Mouse (Mus musculus) spleen, adult 18-20 months (tissue): ENCODE results near the gene Zmym5.
"Not testable (repeated sequence)": the region's sequence is repeated elsewhere in the genome, so short reads cannot be mapped to it uniquely, and the experiment has no call there.

Experiments used
- DNase-seq, 2 experiments: peaks; one replicate each; pipeline ENCODE4 v3.0.0; 2022; ENCODE audit warnings: mixed read lengths in 2 of 2

The Zmym5 gene

GRCm38 (mm10) chr14:56776571-56777238 lies 34.8 kb downstream of the Zmym5 start:
- peak in 1 of 2 experiments; percentile 11 for DNase-seq

GRCm38 (mm10) chr14:56775416-56775815 lies 36.1 kb downstream of the Zmym5 start:
- DNase-seq: no peak

GRCm38 (mm10) chr14:56766438-56766837 lies 45.1 kb downstream of the Zmym5 start:
- DNase-seq: not testable (repeated sequence)

- not testable (repeated sequence) for DNase-seq
These were observed 46.4 kb downstream of the Zmym5 start for GRCm38 (mm10) chr14:56765117-56765516.

GRCm38 (mm10) chr14:56751282-56751681 lies 60.2 kb downstream of the Zmym5 start:
- DNase-seq: no peak
